Mouse (Mus musculus) lung, postnatal 0 days (tissue): ENCODE results near the gene Nrg4. TPM values are rescaled to one million over a fixed set of nuclear protein-coding genes. Genes with fewer than 3 reads are reported as not detected.

Source experiments
- ATAC-seq: fragments of 200-750 bp; cut with Nextera tagmentation; 2 replicates; pipeline ENCODE4 v1.8.0; 2017; ENCODE audit warnings: moderate library complexity
- DNase-seq: peaks from one replicate; pipeline ENCODE4 v3.0.0-alpha.2; 2016; ENCODE audit warnings: low spot score
- H3K27ac ChIP-seq: fragments of 300-500 bp; sonication (generic); 2 replicates; pipeline ENCODE4 v1.5.1; 2014; ENCODE audit warnings: antibody characterized with exemption, mild to moderate bottlenecking, low read length, mixed read lengths
- H3K27me3 ChIP-seq: fragments of 300-500 bp; sonication (generic); replicated peaks from 2 replicates; pipeline ENCODE4 v1.6.1; 2014; ENCODE audit warnings: low read length, mixed read lengths; ENCODE audit not compliant: insufficient read depth
- H3K36me3 ChIP-seq: fragments of 300-500 bp; sonication (generic); 2 replicates; pipeline ENCODE4 v1.6.1; 2014; ENCODE audit warnings: low read length, mixed read lengths; ENCODE audit not compliant: insufficient read depth
- H3K4me1 ChIP-seq: fragments of 300-500 bp; sonication (generic); 2 replicates; pipeline ENCODE4 v1.6.1; 2014; ENCODE audit warnings: antibody characterized with exemption, low read depth, low read length, mixed read lengths; ENCODE audit not compliant: insufficient read depth
- H3K4me2 ChIP-seq: fragments of 300-500 bp; sonication (generic); replicated peaks from 2 replicates; pipeline ENCODE4 v1.6.1; 2014; ENCODE audit warnings: low read depth, mild to moderate bottlenecking, low read length, moderate library complexity, mixed read lengths
- H3K4me3 ChIP-seq: fragments of 300-500 bp; sonication (generic); 2 replicates; pipeline ENCODE4 v1.5.1; 2014; ENCODE audit warnings: low read depth, low read length
- H3K9ac ChIP-seq: fragments of 300-500 bp; sonication (generic); replicated peaks from 2 replicates; pipeline ENCODE4 v1.6.1; 2014; ENCODE audit warnings: low read depth, mild to moderate bottlenecking
- H3K9me3 ChIP-seq: fragments of 300-500 bp; sonication (generic); 2 replicates; pipeline ENCODE4 v1.6.1; 2016; ENCODE audit warnings: low read length, mixed read lengths
- CTCF ChIP-seq: IDR thresholded peaks from 2 replicates; pipeline ENCODE4 v1.5.1; 2016; ENCODE audit warnings: antibody characterized with exemption, mild to moderate bottlenecking
- EP300 ChIP-seq: IDR thresholded peaks from 2 replicates; pipeline ENCODE4 v1.6.1; 2016; ENCODE audit warnings: antibody characterized with exemption, mild to moderate bottlenecking, control low read depth
- WGBS: fragments of 180-500 bp; shearing (Covaris S2); extraction: QIAGEN DNeasy Blood & Tissue Kit; methylation state at CpG from one replicate; pipeline ENCODE4 v1.1.7; 2014; 5-methylcytosine and 5-hydroxymethylcytosine counted together
- polyA plus RNA-seq: library from polyadenylated mRNA; unstranded; fragments of >200 nt; fragmentation: Nextera tagmentation; extraction: Ambion mirVana; gene quantifications from 2 replicates; pipeline ENCODE4 v1.2.1, GENCODE M21; 2015

Gene Nrg4
- polyA plus RNA-seq, 1 experiment from 2014 or later, result 1.4 TPM

GRCm38 (mm10) chr9:55332476-55332875, 5.8 kb upstream of the Nrg4 start:
- Histone ChIP-seq H3K9ac (no peak overlapping the region), H3K36me3 (no peaks in the 10 kb centered on the region), H3K27me3 (no peaks in the 10 kb centered on the region), H3K4me3 (no peak overlapping the region), H3K4me2 (no peak overlapping the region), H3K27ac (no peak overlapping the region), H3K9me3 (no peaks in the 10 kb centered on the region), H3K4me1 (no peaks in the 10 kb centered on the region)
- 29% methylated on average over 5 of the region's 5 CpGs for WGBS
- ATAC-seq (no peak), DNase-seq (no peak)
- TF ChIP-seq EP300, result no peak
- TF ChIP-seq CTCF, result no peak

GRCm38 (mm10) chr9:55329401-55329800, 2.8 kb upstream of the Nrg4 start:
- Histone ChIP-seq H3K9ac (no peak overlapping the region), H3K4me3 (no peak overlapping the region), H3K36me3 (no peaks in the 10 kb centered on the region), H3K4me1 (peaks cover 5% of the 10 kb centered on the region; the same call in 1 of the 2 replicates), H3K4me2 (no peak overlapping the region), H3K9me3 (no peaks in the 10 kb centered on the region), H3K27me3 (0 out of 2 replicates have a peak, but pooled peaks cover 3% of the 10 kb centered on the region), H3K27ac (no peak overlapping the region)
- ATAC-seq (no peak), DNase-seq (no peak)
- 76% methylated on average over 6 of the region's 6 CpGs for WGBS
- TF ChIP-seq CTCF (no peak), EP300 (no peak)

GRCm38 (mm10) chr9:55328151-55328918, 1.7 kb upstream of the Nrg4 start:
- no peak for ATAC-seq
- WGBS, result 32% methylated on average over 14 of the region's 14 CpGs
- no peak overlapping the region for H3K27ac ChIP-seq
- H3K4me2 ChIP-seq, result no peak overlapping the region
- H3K4me3 ChIP-seq, result no peak overlapping the region
- H3K27me3 ChIP-seq, result 0 out of 2 replicates have a peak, but pooled peaks cover 11% of the 10 kb centered on the region
- H3K4me1 ChIP-seq, result peaks cover 5% of the 10 kb centered on the region; the same call in 1 of the 2 replicates
- TF ChIP-seq EP300, result no peak
- no peak for TF ChIP-seq CTCF
- H3K9ac ChIP-seq, result no peak overlapping the region
- DNase-seq, result no peak
- H3K9me3 ChIP-seq, result no peaks in the 10 kb centered on the region
- no peaks in the 10 kb centered on the region for H3K36me3 ChIP-seq

GRCm38 (mm10) chr9:55327234-55327615, 581 bp upstream of the Nrg4 start:
- H3K4me3 ChIP-seq, result peak overlapping the region; percentile 67
- no peak overlapping the region for H3K9ac ChIP-seq
- no peak for ATAC-seq
- H3K9me3 ChIP-seq, result no peaks in the 10 kb centered on the region
- peaks cover 5% of the 10 kb centered on the region; the same call in 1 of the 2 replicates for H3K4me1 ChIP-seq
- H3K27me3 ChIP-seq, result 0 out of 2 replicates have a peak, but pooled peaks cover 11% of the 10 kb centered on the region
- WGBS, result 2% methylated on average over 13 of the region's 13 CpGs
- H3K4me2 ChIP-seq, result peak overlapping the region; percentile 97
- no peak for TF ChIP-seq CTCF
- TF ChIP-seq EP300, result no peak
- H3K27ac ChIP-seq, result no peak overlapping the region
- DNase-seq, result no peak
- H3K36me3 ChIP-seq, result no peaks in the 10 kb centered on the region

- ATAC-seq (no peak), DNase-seq (no peak)
- peak overlapping the region; percentile 97 for H3K4me2 ChIP-seq
- peak overlapping the region; percentile 67 for H3K4me3 ChIP-seq
- H3K9ac ChIP-seq, result no peak overlapping the region; the same call in 1 of the 2 replicates
- no peak for TF ChIP-seq CTCF
- no peak for TF ChIP-seq EP300
- H3K36me3 ChIP-seq, result no peaks in the 10 kb centered on the region
- WGBS, result 17% methylated on average over 18 of the region's 18 CpGs
- no peak overlapping the region for H3K27ac ChIP-seq
- H3K9me3 ChIP-seq, result no peaks in the 10 kb centered on the region
- H3K27me3 ChIP-seq, result 0 out of 2 replicates have a peak, but pooled peaks cover 11% of the 10 kb centered on the region
- peaks cover 5% of the 10 kb centered on the region; the same call in 1 of the 2 replicates for H3K4me1 ChIP-seq
Measured at GRCm38 (mm10) chr9:55325564-55326514, 805 bp downstream of the Nrg4 start.

GRCm38 (mm10) chr9:55325061-55325460, 1.6 kb downstream of the Nrg4 start:
- WGBS, result 29% methylated on average over 1 of the region's 1 CpGs
- no peak for ATAC-seq
- no peak overlapping the region for H3K9ac ChIP-seq
- H3K27me3 ChIP-seq, result 0 out of 2 replicates have a peak, but pooled peaks cover 11% of the 10 kb centered on the region
- H3K27ac ChIP-seq, result no peak overlapping the region
- H3K36me3 ChIP-seq, result no peaks in the 10 kb centered on the region
- no peak overlapping the region for H3K4me3 ChIP-seq
- H3K4me2 ChIP-seq, result no peak overlapping the region
- no peak for DNase-seq
- peaks cover 5% of the 10 kb centered on the region; the same call in 1 of the 2 replicates for H3K4me1 ChIP-seq
- no peaks in the 10 kb centered on the region for H3K9me3 ChIP-seq
- TF ChIP-seq CTCF, result no peak
- no peak for TF ChIP-seq EP300
